Mouse (Mus musculus): ENCODE measurements around the gene Gkap1. TPM values are rescaled to one million over a fixed set of nuclear protein-coding genes. Genes with fewer than 3 reads are reported as not detected.

Gkap1 gene
- total and polyA plus RNA-seq, 2 experiments from 2014 or later, result 26.3 to 27.4 TPM

- H3K4me2 ChIP-seq (ENCODE audit: low read depth), result no peak overlapping the region
These were observed 27.1 kb upstream of the Gkap1 start for GRCm38 (mm10) chr13:58302421-58303145.

DNA sequence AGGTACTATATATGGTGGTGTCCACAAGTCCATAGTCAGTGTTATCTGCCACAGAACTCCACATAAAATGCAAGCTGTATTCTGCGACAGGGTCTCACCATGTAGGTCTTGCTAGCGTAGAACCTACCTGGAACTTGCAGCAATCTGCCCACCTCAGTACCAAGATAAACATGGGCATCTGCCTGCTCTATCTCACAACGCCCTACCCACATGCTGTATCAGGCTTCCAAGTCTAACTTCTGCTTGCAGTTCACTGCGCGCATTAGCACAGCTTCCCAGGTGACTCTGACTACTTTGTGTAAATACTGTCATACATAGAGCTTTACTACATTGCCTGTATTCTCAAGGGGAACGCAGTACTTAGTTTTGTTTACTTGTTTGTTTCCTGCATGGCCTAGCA is 26.5 kb upstream of the Gkap1 start:
- H3K36me3 ChIP-seq (ENCODE audit: insufficient read depth), result no peaks in the 10 kb centered on the region
- H3K4me2 ChIP-seq (ENCODE audit: low read depth), result no peak overlapping the region
- no peak overlapping the region for H3K4me3 ChIP-seq (ENCODE audit: low read depth, low read length)
- no peaks in the 10 kb centered on the region for H3K4me1 ChIP-seq (ENCODE audit: insufficient read depth)
- DNase-seq, result no peak
- H3K27me3 ChIP-seq (ENCODE audit: insufficient read depth, low read length), result no peaks in the 10 kb centered on the region
- H3K9me3 ChIP-seq (ENCODE audit: low read length), result no peaks in the 10 kb centered on the region
- WGBS, result 96% methylated on average over 6 of the region's 6 CpGs
- no peak for TF ChIP-seq CTCF (IDR thresholded peaks at IDR 0.05; ENCODE audit: low read depth)
- no peak overlapping the region for H3K27ac ChIP-seq (ENCODE audit: low read depth, low read length)
- H3K9ac ChIP-seq, result no peak overlapping the region
- no peak for ATAC-seq

More at GRCm38 (mm10) chr13:58302421-58303145, 27.1 kb upstream of the Gkap1 start:
- no peaks in the 10 kb centered on the region for H3K27me3 ChIP-seq (ENCODE audit: insufficient read depth, low read length)
- ATAC-seq (no peak), DNase-seq (no peak)
- H3K36me3 ChIP-seq (ENCODE audit: insufficient read depth), result no peaks in the 10 kb centered on the region
- WGBS, result 74% methylated on average over 9 of the region's 9 CpGs
- H3K9ac ChIP-seq, result no peak overlapping the region
- H3K27ac ChIP-seq (ENCODE audit: low read depth, low read length), result no peak overlapping the region
- no peak overlapping the region for H3K4me3 ChIP-seq (ENCODE audit: low read depth, low read length)
- no peak for TF ChIP-seq CTCF (IDR thresholded peaks at IDR 0.05; ENCODE audit: low read depth)
- H3K9me3 ChIP-seq (ENCODE audit: low read length), result no peaks in the 10 kb centered on the region
- H3K4me1 ChIP-seq (ENCODE audit: insufficient read depth), result no peaks in the 10 kb centered on the region

- Histone ChIP-seq H3K4me1 (ENCODE audit: insufficient read depth) (no peaks in the 10 kb centered on the region), H3K36me3 (ENCODE audit: insufficient read depth) (no peaks in the 10 kb centered on the region), H3K4me2 (ENCODE audit: low read depth) (no peak overlapping the region), H3K9ac (no peak overlapping the region), H3K4me3 (ENCODE audit: low read depth, low read length) (no peak overlapping the region), H3K27me3 (ENCODE audit: insufficient read depth, low read length) (no peaks in the 10 kb centered on the region), H3K9me3 (ENCODE audit: low read length) (no peaks in the 10 kb centered on the region), H3K27ac (ENCODE audit: low read depth, low read length) (no peak overlapping the region)
- ATAC-seq (no peak), DNase-seq (no peak)
- 91% methylated on average over 3 of the region's 3 CpGs for WGBS
- TF ChIP-seq CTCF (IDR thresholded peaks at IDR 0.05; ENCODE audit: low read depth), result no peak
These were observed 23.3 kb upstream of the Gkap1 start for GRCm38 (mm10) chr13:58298756-58299155.

GRCm38 (mm10) chr13:58295582-58295981 is 20.1 kb upstream of the Gkap1 start:
- TF ChIP-seq CTCF (IDR thresholded peaks at IDR 0.05; ENCODE audit: low read depth), result no peak
- no peaks in the 10 kb centered on the region for H3K36me3 ChIP-seq (ENCODE audit: insufficient read depth)
- no peaks in the 10 kb centered on the region for H3K4me1 ChIP-seq (ENCODE audit: insufficient read depth)
- no peak overlapping the region for H3K27ac ChIP-seq (ENCODE audit: low read depth, low read length)
- H3K27me3 ChIP-seq (ENCODE audit: insufficient read depth, low read length), result no peaks in the 10 kb centered on the region
- 81% methylated on average over 3 of the region's 3 CpGs for WGBS
- H3K9me3 ChIP-seq (ENCODE audit: low read length), result no peaks in the 10 kb centered on the region
- no peak overlapping the region for H3K9ac ChIP-seq
- DNase-seq, result no peak
- no peak overlapping the region for H3K4me3 ChIP-seq (ENCODE audit: low read depth, low read length)
- no peak overlapping the region for H3K4me2 ChIP-seq (ENCODE audit: low read depth)
- no peak for ATAC-seq

- WGBS, result 34% methylated on average over 5 of the region's 5 CpGs
- Histone ChIP-seq H3K4me3 (ENCODE audit: low read depth, low read length) (no peak overlapping the region), H3K36me3 (ENCODE audit: insufficient read depth) (no peaks in the 10 kb centered on the region), H3K27me3 (ENCODE audit: insufficient read depth, low read length) (no peaks in the 10 kb centered on the region), H3K9ac (no peak overlapping the region), H3K27ac (ENCODE audit: low read depth, low read length) (no peak overlapping the region), H3K4me2 (ENCODE audit: low read depth) (no peak overlapping the region), H3K9me3 (ENCODE audit: low read length) (no peaks in the 10 kb centered on the region), H3K4me1 (ENCODE audit: insufficient read depth) (no peaks in the 10 kb centered on the region)
- no peak for TF ChIP-seq CTCF (IDR thresholded peaks at IDR 0.05; ENCODE audit: low read depth)
- ATAC-seq (no peak), DNase-seq (no peak)
These were observed 17.3 kb upstream of the Gkap1 start for GRCm38 (mm10) chr13:58292811-58293210.

DNA sequence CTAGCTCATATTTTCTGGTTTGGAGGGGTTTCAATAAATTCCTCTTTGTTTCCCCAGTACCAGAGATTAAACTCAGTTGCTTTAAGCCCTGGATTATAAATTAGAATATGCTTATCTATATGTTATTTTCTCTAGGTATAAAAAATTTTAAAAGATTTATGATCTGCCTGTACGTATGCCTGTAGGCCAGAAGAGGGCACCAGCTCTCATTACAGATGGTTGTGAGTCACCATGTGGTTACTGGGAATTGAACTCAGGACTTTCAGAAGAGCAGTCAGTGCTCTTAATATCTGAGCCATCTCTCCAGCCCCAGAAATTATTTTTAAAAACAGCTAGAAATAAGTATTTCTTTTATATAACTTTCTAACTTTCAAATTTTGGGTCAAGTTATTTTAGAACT is 13.8 kb upstream of the Gkap1 start:
- H3K4me1 ChIP-seq (ENCODE audit: insufficient read depth), result no peaks in the 10 kb centered on the region
- no peak for TF ChIP-seq CTCF (IDR thresholded peaks at IDR 0.05; ENCODE audit: low read depth)
- no peaks in the 10 kb centered on the region for H3K9me3 ChIP-seq (ENCODE audit: low read length)
- H3K4me3 ChIP-seq (ENCODE audit: low read depth, low read length), result no peak overlapping the region
- H3K9ac ChIP-seq, result no peak overlapping the region
- no peak overlapping the region for H3K27ac ChIP-seq (ENCODE audit: low read depth, low read length)
- no peak for DNase-seq
- ATAC-seq, result no peak
- H3K27me3 ChIP-seq (ENCODE audit: insufficient read depth, low read length), result no peaks in the 10 kb centered on the region
- no peak overlapping the region for H3K4me2 ChIP-seq (ENCODE audit: low read depth)
- WGBS, result 67% methylated on average over 1 of the region's 1 CpGs
- no peaks in the 10 kb centered on the region for H3K36me3 ChIP-seq (ENCODE audit: insufficient read depth)

- ATAC-seq (peak; percentile 54; the same call in 1 of the 2 replicates), DNase-seq (peak; percentile 82)
- Histone ChIP-seq H3K27me3 (ENCODE audit: insufficient read depth, low read length) (no peaks in the 10 kb centered on the region), H3K36me3 (ENCODE audit: insufficient read depth) (no peaks in the 10 kb centered on the region), H3K4me2 (ENCODE audit: low read depth) (no peak overlapping the region), H3K4me3 (ENCODE audit: low read depth, low read length) (no peak overlapping the region), H3K9me3 (ENCODE audit: low read length) (no peaks in the 10 kb centered on the region), H3K27ac (ENCODE audit: low read depth, low read length) (no peak overlapping the region), H3K9ac (no peak overlapping the region), H3K4me1 (ENCODE audit: insufficient read depth) (no peaks in the 10 kb centered on the region)
- 12% methylated on average over 13 of the region's 13 CpGs for WGBS
- TF ChIP-seq CTCF (IDR thresholded peaks at IDR 0.05; ENCODE audit: low read depth), result peak; percentile 91
These were observed 12.3 kb upstream of the Gkap1 start for GRCm38 (mm10) chr13:58287822-58288221.
